Mouse (Mus musculus): Measurements from ENCODE around the gene Mbd3. TPM values are rescaled to one million over a fixed set of nuclear protein-coding genes. Genes with fewer than 3 reads are reported as not detected.
"Not testable (repeated sequence)": the region's sequence is repeated elsewhere in the genome, so short reads cannot be mapped to it uniquely, and the experiment has no call there.

The Mbd3 gene
- polyA plus RNA-seq, 1 experiment from 2014 or later = 139 TPM

DNA sequence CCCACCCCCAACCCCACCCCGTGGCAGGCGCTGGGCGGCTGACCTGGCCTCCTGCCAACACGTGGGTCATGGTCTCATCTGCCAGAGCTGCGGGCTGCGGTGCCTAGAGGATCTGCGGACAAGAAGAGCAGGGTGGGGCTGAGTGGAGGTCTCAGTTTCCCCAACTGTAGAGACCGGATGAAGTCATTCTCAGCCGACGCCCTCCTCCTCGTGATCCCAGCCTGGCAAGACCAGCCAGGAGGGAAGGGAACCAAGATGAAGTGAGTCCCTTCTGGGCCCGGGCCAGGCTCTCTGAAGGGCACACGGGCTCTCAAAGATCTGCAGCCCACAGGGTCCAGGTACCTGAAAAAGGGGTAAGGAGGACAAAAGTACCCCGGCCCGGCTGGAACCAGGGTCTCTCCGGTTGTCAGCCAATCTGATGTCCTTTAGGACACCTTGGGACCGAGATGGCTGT lies 51.8 kb downstream of the Mbd3 start:
- H3K4me3 ChIP-seq (replicated peaks; ENCODE audit: low read length) = peak overlapping the region; percentile 45
- peak overlapping the region; percentile 63; the same call in 1 of the 2 replicates for H3K27ac ChIP-seq (ENCODE audit: low read length)
- peaks cover 41% of the 10 kb centered on the region for H3K27me3 ChIP-seq (ENCODE audit: control insufficient read depth, insufficient read depth, low read length)
- 15% methylated on average over 17 of the region's 17 CpGs for WGBS
- peak overlapping the region; percentile 57 for H3K4me2 ChIP-seq (ENCODE audit: low read depth, low read length)
- peaks cover 50% of the 10 kb centered on the region for H3K4me1 ChIP-seq (ENCODE audit: control insufficient read depth, insufficient read depth, low read length)
- no peak for ATAC-seq (ENCODE audit: insufficient read depth, low FRiP score)
- H3K36me3 ChIP-seq (ENCODE audit: control insufficient read depth, insufficient read depth, low read length) = no peaks in the 10 kb centered on the region
- peak overlapping the region; percentile 72 for H3K9ac ChIP-seq (ENCODE audit: low read length)
- no peaks in the 10 kb centered on the region for H3K9me3 ChIP-seq (replicated peaks; ENCODE audit: control insufficient read depth, low read length)

DNA sequence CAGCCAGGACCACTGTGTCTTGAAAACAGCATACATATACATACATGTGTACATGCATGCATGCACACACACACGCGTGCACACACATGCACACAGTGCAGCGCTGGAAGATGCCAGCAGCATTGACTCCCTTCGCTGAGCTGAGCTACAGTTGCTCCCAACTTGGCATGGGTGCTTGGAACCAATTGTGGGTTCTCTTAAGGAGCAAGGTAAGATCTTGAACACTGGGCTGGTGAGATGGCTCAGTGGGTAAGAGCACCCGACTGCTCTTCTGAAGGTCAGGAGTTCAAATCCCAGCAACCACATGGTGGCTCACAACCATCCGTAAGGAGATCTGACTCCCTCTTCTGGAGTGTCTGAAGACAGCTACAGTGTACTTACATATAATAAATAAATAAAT lies 53.4 kb downstream of the Mbd3 start:
- not testable (repeated sequence) for ATAC-seq (ENCODE audit: insufficient read depth, low FRiP score); H3K36me3 ChIP-seq (ENCODE audit: control insufficient read depth, insufficient read depth, low read length); H3K9ac ChIP-seq (ENCODE audit: low read length); H3K4me3 ChIP-seq (replicated peaks; ENCODE audit: low read length); H3K27ac ChIP-seq (ENCODE audit: low read length); H3K4me2 ChIP-seq (ENCODE audit: low read depth, low read length); H3K9me3 ChIP-seq (replicated peaks; ENCODE audit: control insufficient read depth, low read length)
- 79% methylated on average over 5 of the region's 6 CpGs for WGBS
- H3K27me3 ChIP-seq (ENCODE audit: control insufficient read depth, insufficient read depth, low read length) = peaks cover 46% of the 10 kb centered on the region
- peaks cover 61% of the 10 kb centered on the region for H3K4me1 ChIP-seq (ENCODE audit: control insufficient read depth, insufficient read depth, low read length)

DNA sequence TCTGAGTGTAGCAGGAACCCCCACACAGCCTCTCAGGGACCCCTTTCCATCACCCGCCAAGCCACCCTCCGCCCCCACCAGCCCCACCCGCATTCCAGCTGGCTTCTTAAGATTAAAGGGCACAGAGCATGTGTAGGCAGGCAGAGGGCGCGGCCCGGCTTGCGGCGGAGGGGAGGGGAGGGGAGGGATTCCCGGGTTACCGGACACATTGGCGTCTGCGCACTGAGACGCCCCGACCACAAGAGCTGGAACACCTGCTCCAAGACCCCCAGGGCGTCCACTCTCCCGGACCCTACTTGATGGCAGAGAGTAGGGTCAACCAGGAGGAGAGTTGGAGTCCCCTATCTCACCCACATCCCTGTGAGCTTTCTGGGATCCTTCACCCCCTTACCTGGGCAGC lies 54.2 kb downstream of the Mbd3 start:
- 7% methylated on average over 16 of the region's 16 CpGs for WGBS
- Histone ChIP-seq H3K36me3 (ENCODE audit: control insufficient read depth, insufficient read depth, low read length) (no peaks in the 10 kb centered on the region), H3K4me3 (replicated peaks; ENCODE audit: low read length) (peak overlapping the region; percentile 16; the same call in 1 of the 2 replicates), H3K9me3 (replicated peaks; ENCODE audit: control insufficient read depth, low read length) (no peaks in the 10 kb centered on the region), H3K4me1 (ENCODE audit: control insufficient read depth, insufficient read depth, low read length) (peaks cover 67% of the 10 kb centered on the region), H3K9ac (ENCODE audit: low read length) (peak overlapping the region; percentile 59), H3K27ac (ENCODE audit: low read length) (peak overlapping the region; percentile 58), H3K4me2 (ENCODE audit: low read depth, low read length) (peak overlapping the region; percentile 61), H3K27me3 (ENCODE audit: control insufficient read depth, insufficient read depth, low read length) (peaks cover 53% of the 10 kb centered on the region)
- ATAC-seq (ENCODE audit: insufficient read depth, low FRiP score) = no peak

DNA sequence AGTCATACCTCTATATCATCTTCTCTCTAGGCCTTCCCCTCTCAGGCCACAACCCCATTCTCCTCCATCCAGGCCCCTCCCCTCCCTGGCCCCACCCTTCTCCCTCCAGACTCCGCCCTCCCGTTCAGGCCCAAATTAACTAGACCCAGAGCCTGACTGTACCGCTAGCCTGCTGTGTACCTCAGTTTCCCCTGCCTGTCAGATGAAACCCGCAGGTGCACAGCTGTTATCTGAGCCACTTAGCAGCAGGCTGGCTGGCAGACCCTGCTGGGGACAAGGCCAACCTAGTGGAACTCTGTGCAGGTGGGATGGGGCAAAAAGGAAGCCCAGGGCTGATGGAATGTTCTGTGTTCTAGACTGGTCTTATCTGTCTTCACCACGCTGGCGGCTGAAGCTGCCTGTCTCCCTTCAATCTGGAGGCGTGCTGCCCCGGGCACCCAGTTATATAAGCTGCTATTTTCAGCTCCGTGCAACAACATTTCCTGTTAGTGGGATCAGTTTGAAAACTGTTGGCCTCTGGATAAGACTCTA lies 55.2 kb downstream of the Mbd3 start:
- Histone ChIP-seq H3K27me3 (ENCODE audit: control insufficient read depth, insufficient read depth, low read length) (peaks cover 53% of the 10 kb centered on the region), H3K4me3 (replicated peaks; ENCODE audit: low read length) (peak overlapping the region; percentile 41), H3K4me1 (ENCODE audit: control insufficient read depth, insufficient read depth, low read length) (peaks cover 67% of the 10 kb centered on the region), H3K36me3 (ENCODE audit: control insufficient read depth, insufficient read depth, low read length) (no peaks in the 10 kb centered on the region), H3K4me2 (ENCODE audit: low read depth, low read length) (peak overlapping the region; percentile 61), H3K9me3 (replicated peaks; ENCODE audit: control insufficient read depth, low read length) (no peaks in the 10 kb centered on the region), H3K27ac (ENCODE audit: low read length) (peak overlapping the region; percentile 58), H3K9ac (ENCODE audit: low read length) (no peak overlapping the region)
- ATAC-seq (ENCODE audit: insufficient read depth, low FRiP score) = no peak
- 34% methylated on average over 9 of the region's 9 CpGs for WGBS

DNA sequence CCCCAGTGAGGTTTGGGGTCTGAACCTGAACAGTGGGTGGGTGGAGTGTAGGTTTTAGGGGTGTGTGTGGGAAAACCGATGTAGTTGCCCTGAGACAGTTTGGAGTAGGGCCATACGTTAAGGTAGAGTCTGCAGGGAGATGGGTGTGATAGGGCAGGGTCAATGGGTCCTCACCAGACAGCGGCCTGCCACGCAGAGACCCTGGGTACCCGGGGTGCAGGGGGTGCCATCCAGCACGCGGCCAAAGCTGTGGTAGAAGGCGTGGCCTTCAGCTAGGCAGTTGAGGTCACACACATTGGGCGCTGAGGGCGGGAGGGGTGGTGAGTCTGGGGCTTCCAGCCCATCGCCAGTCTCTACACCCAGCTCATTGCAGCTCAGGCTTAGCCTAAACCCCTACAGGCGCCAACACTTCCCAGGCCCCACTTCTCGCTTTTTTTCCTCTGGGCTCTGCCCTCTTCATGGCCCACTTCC lies 55.9 kb downstream of the Mbd3 start:
- H3K27ac ChIP-seq (ENCODE audit: low read length) = peak overlapping the region; percentile 81
- peak overlapping the region; percentile 55; the same call in 1 of the 2 replicates for H3K9ac ChIP-seq (ENCODE audit: low read length)
- 25% methylated on average over 13 of the region's 13 CpGs for WGBS
- peak; percentile 5; the same call in 1 of the 2 replicates for ATAC-seq (ENCODE audit: insufficient read depth, low FRiP score)
- peak overlapping the region; percentile 41 for H3K4me3 ChIP-seq (replicated peaks; ENCODE audit: low read length)
- H3K4me2 ChIP-seq (ENCODE audit: low read depth, low read length) = peak overlapping the region; percentile 61
- H3K27me3 ChIP-seq (ENCODE audit: control insufficient read depth, insufficient read depth, low read length) = peaks cover 49% of the 10 kb centered on the region
- no peaks in the 10 kb centered on the region for H3K9me3 ChIP-seq (replicated peaks; ENCODE audit: control insufficient read depth, low read length)
- H3K4me1 ChIP-seq (ENCODE audit: control insufficient read depth, insufficient read depth, low read length) = peaks cover 61% of the 10 kb centered on the region
- H3K36me3 ChIP-seq (ENCODE audit: control insufficient read depth, insufficient read depth, low read length) = no peaks in the 10 kb centered on the region

DNA sequence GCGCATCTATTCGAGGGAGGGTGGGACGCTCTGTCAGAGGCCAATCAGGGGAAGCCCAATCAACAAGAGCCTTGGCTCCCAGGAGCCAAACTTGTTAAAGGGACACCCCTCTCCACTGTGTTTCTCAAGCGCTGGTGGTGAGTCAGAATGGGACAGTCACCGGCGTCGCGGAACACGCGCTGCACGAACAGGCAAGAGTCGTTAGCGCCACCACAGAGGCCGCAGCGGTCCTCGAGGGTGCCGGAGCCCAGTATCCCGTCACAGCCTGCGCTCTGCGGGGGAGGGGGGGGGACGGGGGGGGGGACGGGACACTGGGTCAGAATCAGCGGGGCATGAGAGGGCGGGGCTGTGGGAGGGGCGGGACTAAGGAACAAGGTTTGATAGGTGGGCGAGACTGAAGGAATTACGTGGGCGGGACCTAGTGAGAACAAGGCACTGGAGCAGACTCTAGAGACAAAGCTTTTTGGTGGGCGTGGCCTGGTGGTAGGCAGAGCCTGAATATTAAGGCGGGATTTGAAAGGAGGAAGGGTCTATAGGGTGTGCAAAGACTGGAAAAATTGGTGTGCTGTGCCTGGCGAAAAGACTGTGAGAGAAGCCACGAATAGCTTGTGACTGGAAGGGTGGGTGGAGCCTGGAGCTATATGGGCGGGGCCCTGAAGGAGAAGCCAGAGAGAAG lies 56.5 kb downstream of the Mbd3 start:
- Histone ChIP-seq H3K27me3 (ENCODE audit: control insufficient read depth, insufficient read depth, low read length) (peaks cover 43% of the 10 kb centered on the region), H3K4me3 (replicated peaks; ENCODE audit: low read length) (peak overlapping the region; percentile 41), H3K4me2 (ENCODE audit: low read depth, low read length) (peak overlapping the region; percentile 61), H3K9me3 (replicated peaks; ENCODE audit: control insufficient read depth, low read length) (no peaks in the 10 kb centered on the region), H3K36me3 (ENCODE audit: control insufficient read depth, insufficient read depth, low read length) (no peaks in the 10 kb centered on the region), H3K27ac (ENCODE audit: low read length) (peak overlapping the region; percentile 81), H3K4me1 (ENCODE audit: control insufficient read depth, insufficient read depth, low read length) (peaks cover 55% of the 10 kb centered on the region), H3K9ac (ENCODE audit: low read length) (peak overlapping the region; percentile 61)
- WGBS = under 1% methylated on average over 30 of the region's 33 CpGs
- peak; percentile 64 for ATAC-seq (ENCODE audit: insufficient read depth, low FRiP score)

Small RNA genes within 50 kb of the gene (microRNA-seq; reads per million reads assigned to microRNA genes)
- not detected for gene Gm22721

Other genes starting within 250 kb of the Mbd3 start
- gene Cirbp, start 233.6 kb downstream of the Mbd3 start, polyA plus RNA-seq (2015; fragmentation: Nextera tagmentation; extraction: Ambion mirVana) = 69.8 and 80.8 TPM in 2 replicates
- 16.4 and 16.6 TPM in 2 replicates for gene 1600002K03Rik, start 226.6 kb downstream of the Mbd3 start, polyA plus RNA-seq (2015; fragmentation: Nextera tagmentation; extraction: Ambion mirVana)
- 9.3 and 10.5 TPM in 2 replicates for gene Efna2, start 220.1 kb downstream of the Mbd3 start, polyA plus RNA-seq (2015; fragmentation: Nextera tagmentation; extraction: Ambion mirVana)
- gene Mum1, start 173.1 kb downstream of the Mbd3 start, polyA plus RNA-seq (2015; fragmentation: Nextera tagmentation; extraction: Ambion mirVana) = 50.8 and 51.6 TPM in 2 replicates
- gene Ndufs7, start 150.4 kb downstream of the Mbd3 start, polyA plus RNA-seq (2015; fragmentation: Nextera tagmentation; extraction: Ambion mirVana) = 340 and 344 TPM in 2 replicates
- 92.0 and 115 TPM in 2 replicates for gene Gamt, start 138.5 kb downstream of the Mbd3 start, polyA plus RNA-seq (2015; fragmentation: Nextera tagmentation; extraction: Ambion mirVana)
- gene Dazap1, start 138.1 kb downstream of the Mbd3 start, polyA plus RNA-seq (2015; fragmentation: Nextera tagmentation; extraction: Ambion mirVana) = 35.8 and 43.9 TPM in 2 replicates
- 807 and 821 TPM in 2 replicates for gene Rps15, start 107.1 kb downstream of the Mbd3 start, polyA plus RNA-seq (2015; fragmentation: Nextera tagmentation; extraction: Ambion mirVana)
- gene Apc2, start 103.6 kb downstream of the Mbd3 start, polyA plus RNA-seq (2015; fragmentation: Nextera tagmentation; extraction: Ambion mirVana) = 3.3 and 4.3 TPM in 2 replicates
- 46.6 and 48.1 TPM in 2 replicates for gene 2310011J03Rik, start 79.0 kb downstream of the Mbd3 start, polyA plus RNA-seq (2015; fragmentation: Nextera tagmentation; extraction: Ambion mirVana)
- 3.7 and 4.4 TPM in 2 replicates for gene Pcsk4, start 70.1 kb downstream of the Mbd3 start, polyA plus RNA-seq (2015; fragmentation: Nextera tagmentation; extraction: Ambion mirVana)
- 45.2 and 51.1 TPM in 2 replicates for gene Reep6, start 69.6 kb downstream of the Mbd3 start, polyA plus RNA-seq (2015; fragmentation: Nextera tagmentation; extraction: Ambion mirVana)
- 22.0 and 24.0 TPM in 2 replicates for gene Adamtsl5, start 51.1 kb downstream of the Mbd3 start, polyA plus RNA-seq (2015; fragmentation: Nextera tagmentation; extraction: Ambion mirVana)
- 0.14 and 0.61 TPM in 2 replicates for gene Plk5, start 43.1 kb downstream of the Mbd3 start, polyA plus RNA-seq (2015; fragmentation: Nextera tagmentation; extraction: Ambion mirVana)
- 3.0 and 4.1 TPM in 2 replicates for gene Mex3d, start 11.9 kb downstream of the Mbd3 start, polyA plus RNA-seq (2015; fragmentation: Nextera tagmentation; extraction: Ambion mirVana)
- 669 and 707 TPM in 2 replicates for gene Uqcr11, start 7.3 kb upstream of the Mbd3 start, polyA plus RNA-seq (2015; fragmentation: Nextera tagmentation; extraction: Ambion mirVana)
- gene Tcf3, start 34.1 kb upstream of the Mbd3 start, polyA plus RNA-seq (2015; fragmentation: Nextera tagmentation; extraction: Ambion mirVana) = 46.1 and 57.9 TPM in 2 replicates
- gene Onecut3, start 95.3 kb upstream of the Mbd3 start, polyA plus RNA-seq (2015; fragmentation: Nextera tagmentation; extraction: Ambion mirVana) = 0.06 and 0.08 TPM in 2 replicates
- gene Atp8b3, start 139.6 kb upstream of the Mbd3 start, polyA plus RNA-seq (2015; fragmentation: Nextera tagmentation; extraction: Ambion mirVana) = 0.12 and 0.21 TPM in 2 replicates
- gene Rexo1, start 162.0 kb upstream of the Mbd3 start, polyA plus RNA-seq (2015; fragmentation: Nextera tagmentation; extraction: Ambion mirVana) = 16.7 TPM in 2 replicates
- gene Klf16, start 177.8 kb upstream of the Mbd3 start, polyA plus RNA-seq (2015; fragmentation: Nextera tagmentation; extraction: Ambion mirVana) = 8.4 and 8.7 TPM in 2 replicates
- gene Abhd17a, start 190.8 kb upstream of the Mbd3 start, polyA plus RNA-seq (2015; fragmentation: Nextera tagmentation; extraction: Ambion mirVana) = 42.9 and 44.3 TPM in 2 replicates
- 92.1 and 99.9 TPM in 2 replicates for gene Scamp4, start 203.3 kb upstream of the Mbd3 start, polyA plus RNA-seq (2015; fragmentation: Nextera tagmentation; extraction: Ambion mirVana)
- gene Adat3, start 203.3 kb upstream of the Mbd3 start, polyA plus RNA-seq (2015; fragmentation: Nextera tagmentation; extraction: Ambion mirVana) = 5.6 and 6.7 TPM in 2 replicates
- gene Gm49322, start 206.5 kb upstream of the Mbd3 start, polyA plus RNA-seq (2015; fragmentation: Nextera tagmentation; extraction: Ambion mirVana) = 3.7 and 4.8 TPM in 2 replicates
- 18.1 TPM in 2 replicates for gene Csnk1g2, start 223.3 kb upstream of the Mbd3 start, polyA plus RNA-seq (2015; fragmentation: Nextera tagmentation; extraction: Ambion mirVana)

Data from stomach, embryonic 16.5 days (tissue).